Mouse (Mus musculus) hindbrain, postnatal 0 days (tissue): Measurements from ENCODE around the gene Aph1a. TPM values are rescaled to one million over a fixed set of nuclear protein-coding genes. Genes with fewer than 3 reads are reported as not detected.

Experiments used
- ATAC-seq: fragments of 200-750 bp; cut with Nextera tagmentation; 2 replicates; pipeline ENCODE4 v1.8.0; 2017; ENCODE audit warnings: mild to moderate bottlenecking, moderate TSS enrichment, moderate library complexity
- DNase-seq: peaks from one replicate; pipeline ENCODE4 v3.0.0-alpha.2; 2015; ENCODE audit warnings: low spot score
- H3K27ac ChIP-seq: fragments of 300-500 bp; sonication (generic); 2 replicates; pipeline ENCODE4 v1.5.1; 2014; ENCODE audit warnings: mild to moderate bottlenecking
- H3K27me3 ChIP-seq: fragments of 300-500 bp; sonication (generic); 2 replicates; pipeline ENCODE4 v1.6.1; 2014; ENCODE audit warnings: low read length, mixed read lengths; ENCODE audit not compliant: insufficient read depth
- H3K36me3 ChIP-seq: fragments of 300-500 bp; sonication (generic); 2 replicates; pipeline ENCODE4 v1.6.1; 2014; ENCODE audit warnings: low read length, mixed read lengths; ENCODE audit not compliant: insufficient read depth
- H3K4me1 ChIP-seq: fragments of 300-500 bp; sonication (generic); 2 replicates; pipeline ENCODE4 v1.6.1; 2014; ENCODE audit warnings: antibody characterized with exemption, low read length, mixed read lengths; ENCODE audit not compliant: insufficient read depth
- H3K4me2 ChIP-seq: fragments of 300-500 bp; sonication (generic); 2 replicates; pipeline ENCODE4 v1.6.1; 2014; ENCODE audit warnings: low read depth, mild to moderate bottlenecking, low read length, moderate library complexity, mixed read lengths
- H3K4me3 ChIP-seq: fragments of 300-500 bp; sonication (generic); 2 replicates; pipeline ENCODE4 v1.5.1; 2014; ENCODE audit warnings: low read length
- H3K9ac ChIP-seq: fragments of 300-500 bp; sonication (generic); replicated peaks from 2 replicates; pipeline ENCODE4 v1.6.1; 2014; ENCODE audit warnings: mild to moderate bottlenecking, low read length, moderate library complexity, mixed read lengths
- H3K9me3 ChIP-seq: fragments of 300-500 bp; sonication (generic); 2 replicates; pipeline ENCODE4 v1.6.1; 2016; ENCODE audit warnings: low read length, mixed read lengths
- CTCF ChIP-seq: IDR thresholded peaks from 2 replicates; pipeline ENCODE4 v1.5.1; 2016; ENCODE audit warnings: antibody characterized with exemption, control low read depth, low read depth
- WGBS: fragments of 180-500 bp; shearing (Covaris S2); extraction: QIAGEN DNeasy Blood & Tissue Kit; methylation state at CpG from one replicate; pipeline ENCODE4 v1.1.7; 2014; 5-methylcytosine and 5-hydroxymethylcytosine counted together
- polyA plus RNA-seq: library from polyadenylated mRNA; unstranded; fragments of >200 nt; fragmentation: Nextera tagmentation; extraction: Ambion mirVana; gene quantifications from 2 replicates; pipeline ENCODE4 v1.2.1, GENCODE M21; 2015
- total RNA-seq: library from RNA; depleted of rRNA; stranded (reverse); fragments of >200 nt; gene quantifications from 2 replicates; pipeline ENCODE4 v1.2.3, GENCODE M21; 2014

Gene Aph1a
- total and polyA plus RNA-seq, 2 experiments from 2014 or later, result 41.1 to 99.4 TPM

GRCm38 (mm10) chr3:95867408-95867807 lies 26.4 kb upstream of the Aph1a start:
- TF ChIP-seq CTCF, result no peak
- H3K9ac ChIP-seq, result no peak overlapping the region
- no peaks in the 10 kb centered on the region for H3K9me3 ChIP-seq
- H3K4me1 ChIP-seq, result 0 out of 2 replicates have a peak, but pooled peaks cover 3% of the 10 kb centered on the region
- H3K4me2 ChIP-seq, result no peak overlapping the region
- H3K36me3 ChIP-seq, result peaks cover 16% of the 10 kb centered on the region
- 92% methylated on average over 2 of the region's 2 CpGs for WGBS
- DNase-seq, result no peak
- no peaks in the 10 kb centered on the region for H3K27me3 ChIP-seq
- no peak for ATAC-seq
- no peak overlapping the region for H3K4me3 ChIP-seq
- H3K27ac ChIP-seq, result no peak overlapping the region

- DNase-seq (no peak), ATAC-seq (peak; percentile 60)
- Histone ChIP-seq H3K4me1 (0 out of 2 replicates have a peak, but pooled peaks cover 3% of the 10 kb centered on the region), H3K27me3 (no peaks in the 10 kb centered on the region), H3K36me3 (peaks cover 2% of the 10 kb centered on the region; the same call in 1 of the 2 replicates), H3K4me3 (peak overlapping the region; percentile 52), H3K27ac (peak overlapping the region; percentile 71; the same call in 1 of the 2 replicates), H3K9ac (peak overlapping the region; percentile 65), H3K9me3 (no peaks in the 10 kb centered on the region), H3K4me2 (peak overlapping the region; percentile 60)
- no peak for TF ChIP-seq CTCF
- WGBS, result 7% methylated on average over 15 of the region's 15 CpGs
Observed at GRCm38 (mm10) chr3:95870976-95871375, 22.8 kb upstream of the Aph1a start.

GRCm38 (mm10) chr3:95871392-95871867 lies 22.3 kb upstream of the Aph1a start, which contains the start of gene Mrps21:
Mrps21 (minus strand) TSS chr3:95871519.
- Histone ChIP-seq H3K9me3 (no peaks in the 10 kb centered on the region), H3K27ac (peak within 1 kb of the TSS; percentile 71), H3K36me3 (no peaks in the 10 kb centered on the region; the same call in 1 of the 2 replicates), H3K9ac (peak within 1 kb of the TSS; percentile 65), H3K4me1 (0 out of 2 replicates have a peak, but pooled peaks cover 3% of the 10 kb centered on the region), H3K4me3 (peak within 1 kb of the TSS; percentile 52), H3K27me3 (no peaks in the 10 kb centered on the region), H3K4me2 (peak within 1 kb of the TSS; percentile 60)
- TF ChIP-seq CTCF, result no peak
- DNase-seq (peak; percentile 94), ATAC-seq (peak; percentile 97)
- WGBS, result 1% methylated on average over 33 of the region's 33 CpGs

- Histone ChIP-seq H3K9ac (peak overlapping the region; percentile 65), H3K9me3 (no peaks in the 10 kb centered on the region), H3K36me3 (no peaks in the 10 kb centered on the region; the same call in 1 of the 2 replicates), H3K4me3 (peak overlapping the region; percentile 52), H3K4me1 (0 out of 2 replicates have a peak, but pooled peaks cover 3% of the 10 kb centered on the region), H3K4me2 (peak overlapping the region; percentile 60), H3K27me3 (no peaks in the 10 kb centered on the region), H3K27ac (no peak overlapping the region)
- TF ChIP-seq CTCF, result no peak
- DNase-seq (no peak), ATAC-seq (no peak)
- WGBS, result 83% methylated on average over 7 of the region's 7 CpGs
Observed at GRCm38 (mm10) chr3:95872048-95872447, 21.7 kb upstream of the Aph1a start.

GRCm38 (mm10) chr3:95879063-95879462 lies 14.7 kb upstream of the Aph1a start:
- Histone ChIP-seq H3K9ac (no peak overlapping the region), H3K36me3 (no peaks in the 10 kb centered on the region), H3K4me2 (no peak overlapping the region), H3K9me3 (no peaks in the 10 kb centered on the region), H3K4me1 (peaks cover 5% of the 10 kb centered on the region; the same call in 1 of the 2 replicates), H3K27me3 (no peaks in the 10 kb centered on the region), H3K27ac (no peak overlapping the region), H3K4me3 (no peak overlapping the region)
- no peak for TF ChIP-seq CTCF
- ATAC-seq, result no peak
- 94% methylated on average over 4 of the region's 4 CpGs for WGBS
- DNase-seq, result no peak

- Histone ChIP-seq H3K27me3 (no peaks in the 10 kb centered on the region), H3K9me3 (no peaks in the 10 kb centered on the region), H3K4me2 (peak within 1 kb of the TSS; percentile 98), H3K27ac (peak within 1 kb of the TSS; percentile 72), H3K4me1 (peaks cover 5% of the 10 kb centered on the region; the same call in 1 of the 2 replicates), H3K9ac (peak within 1 kb of the TSS; percentile 59), H3K36me3 (no peaks in the 10 kb centered on the region), H3K4me3 (peak within 1 kb of the TSS; percentile 56)
- TF ChIP-seq CTCF, result no peak; the same call in 1 of the 2 replicates
- ATAC-seq (peak; percentile 99), DNase-seq (peak; percentile 98)
- under 1% methylated on average over 61 of the region's 66 CpGs for WGBS
Observed at GRCm38 (mm10) chr3:95881979-95882815, 11.6 kb upstream of the Aph1a start, which contains the start of gene Ciart. Ciart (minus strand) TSS chr3:95882251.
